In genomic region chr1:126253934-126254333, GRCm38 (mm10) we compare ENCODE assay signal across 17 mouse cellular contexts.
"Had no signal": no experiment of that assay in that cellular context is flagged by ENCODE, and none has a peak within 500 bp of the region (broad histone marks: within the 10 kb centered on the region; RNA-seq: fewer than 3 reads in every experiment).

No protein-coding gene starts in this region.

- H3K4me1 ChIP-seq: lung, embryonic 15.5 days; megakaryocyte, embryonic 14.5 days; midbrain, embryonic 13.5 days; midbrain, embryonic 15.5 days; neural tube, embryonic 12.5 days; stomach, embryonic 15.5 days had no signal

- H3K4me3 ChIP-seq: lung, embryonic 15.5 days; megakaryocyte, embryonic 14.5 days; midbrain, embryonic 13.5 days; midbrain, embryonic 15.5 days; neural tube, embryonic 12.5 days; stomach, embryonic 15.5 days had no signal

- ATAC-seq: lung, postnatal 0 days; midbrain, embryonic 13.5 days; midbrain, embryonic 15.5 days had no signal

- H3K9ac ChIP-seq: lung, embryonic 15.5 days; midbrain, embryonic 13.5 days; midbrain, embryonic 15.5 days; neural tube, embryonic 12.5 days; stomach, embryonic 15.5 days had no signal

- H3K36me3 ChIP-seq: lung, embryonic 15.5 days; midbrain, embryonic 13.5 days; midbrain, embryonic 15.5 days; neural tube, embryonic 12.5 days; stomach, embryonic 15.5 days had no signal

- H3K9me3 ChIP-seq: lung, embryonic 15.5 days; midbrain, embryonic 13.5 days; midbrain, embryonic 15.5 days; neural tube, embryonic 12.5 days; stomach, embryonic 15.5 days had no signal

- H3K27ac ChIP-seq: lung, embryonic 15.5 days; macrophage; midbrain, embryonic 13.5 days; midbrain, embryonic 15.5 days; neural tube, embryonic 12.5 days; stomach, embryonic 15.5 days; stomach, postnatal 0 days had no signal

- H3K4me2 ChIP-seq: lung, embryonic 15.5 days; midbrain, embryonic 11.5 days; midbrain, embryonic 13.5 days; midbrain, embryonic 15.5 days; neural tube, embryonic 12.5 days; stomach, embryonic 15.5 days had no signal

- H3K27me3 ChIP-seq: lung, embryonic 15.5 days; megakaryocyte, embryonic 14.5 days; midbrain, embryonic 13.5 days; midbrain, embryonic 15.5 days; neural tube, embryonic 12.5 days; stomach, embryonic 15.5 days had no signal

- DNase-seq: lung, adult 2 months; lung, postnatal 14 days; lung, postnatal 36 days; right cerebral cortex, postnatal 14 days; thymus, adult 2 months; thymus, postnatal 25 days; thymus, postnatal 4 days had no signal
